Mouse (Mus musculus) frontal cortex, postnatal 14 days (tissue): Measurements from ENCODE around the gene Cfap126.
A peak's percentile ranks its signal among the peaks of the same experiment; 100 is the strongest.

ENCODE experiments used
- DNase-seq, 2 experiments: peaks; one replicate each; pipeline ENCODE4 v3.0.0; 2022; ENCODE audit warnings: low spot score in 2 of 2

Cfap126 gene

GRCm38 (mm10) chr1:171094424-171094823, 19.3 kb upstream of the Cfap126 start:
- DNase-seq, result no peak

GRCm38 (mm10) chr1:171096110-171096964, 17.4 kb upstream of the Cfap126 start:
- DNase-seq, result no peak

GRCm38 (mm10) chr1:171097136-171097535, 16.6 kb upstream of the Cfap126 start:
- DNase-seq, result no peak

- no peak for DNase-seq
These were observed 16.1 kb upstream of the Cfap126 start for GRCm38 (mm10) chr1:171097612-171098011.

- DNase-seq, result no peak
These were observed 12.7 kb upstream of the Cfap126 start for GRCm38 (mm10) chr1:171101033-171101432.

- peak; percentile 83 to 92 for DNase-seq
These were observed 11.8 kb upstream of the Cfap126 start for GRCm38 (mm10) chr1:171101733-171102546.

- DNase-seq, result peak; percentile 82 to 89
These were observed 11.1 kb upstream of the Cfap126 start for GRCm38 (mm10) chr1:171102547-171103177.

- no peak for DNase-seq
These were observed 10.4 kb upstream of the Cfap126 start for GRCm38 (mm10) chr1:171103179-171103840.

GRCm38 (mm10) chr1:171105226-171105625, 8.5 kb upstream of the Cfap126 start:
- DNase-seq, result no peak

GRCm38 (mm10) chr1:171109620-171110019, 4.1 kb upstream of the Cfap126 start:
- DNase-seq, result no peak

GRCm38 (mm10) chr1:171110659-171111019, 3.1 kb upstream of the Cfap126 start:
- DNase-seq, result peak in 1 of 2 experiments; percentile 23

GRCm38 (mm10) chr1:171111020-171111780, 2.5 kb upstream of the Cfap126 start:
- DNase-seq, result peak; percentile 89 to 94

- DNase-seq, result peak in 1 of 2 experiments; percentile 42
These were observed 1.7 kb upstream of the Cfap126 start for GRCm38 (mm10) chr1:171111781-171112575.

- no peak for DNase-seq
These were observed 732 bp upstream of the Cfap126 start for GRCm38 (mm10) chr1:171112986-171113385.

- no peak for DNase-seq
These were observed 2.6 kb downstream of the Cfap126 start for GRCm38 (mm10) chr1:171116280-171116679.

- DNase-seq, result peak in 1 of 2 experiments; percentile 32
These were observed 4.6 kb downstream of the Cfap126 start for GRCm38 (mm10) chr1:171118269-171118684.

GRCm38 (mm10) chr1:171118996-171119395, 5.3 kb downstream of the Cfap126 start:
- DNase-seq, result no peak

GRCm38 (mm10) chr1:171119405-171119804, 5.7 kb downstream of the Cfap126 start:
- DNase-seq, result no peak

- no peak for DNase-seq
These were observed 7.2 kb downstream of the Cfap126 start for GRCm38 (mm10) chr1:171120893-171121292.

GRCm38 (mm10) chr1:171121839-171122238, 8.1 kb downstream of the Cfap126 start:
- DNase-seq, result no peak
